Mouse (Mus musculus): ENCODE data around the gene Scube2.

GRCm38 (mm10) chr7:109881561-109882099 lies 16.2 kb upstream of the Scube2 start:
- TF ChIP-seq CTCF (IDR thresholded peaks at IDR 0.05; ENCODE audit: low read depth, low read length) (no peak), POLR2A (IDR thresholded peaks at IDR 0.05; ENCODE audit: borderline replicate concordance, low read depth, low read length) (no peak)
